14 mouse cellular contexts compared by ENCODE assay signal in genomic region chr8:73281996-73282395, GRCm38 (mm10).
DNase-seq lines count a peak whose midpoint lies in the region; ATAC-seq lines count a peak whose summit lies in the region.
"Had no signal": no experiment of that assay in that cellular context is flagged by ENCODE, and none has a peak within 500 bp of the region (broad histone marks: within the 10 kb centered on the region; RNA-seq: fewer than 3 reads in every experiment).

No protein-coding gene starts in this region.

- H3K27me3 ChIP-seq in kidney, embryonic 15.5 days, result no peaks in the 10 kb centered on the region
- no peaks in the 10 kb centered on the region for H3K27me3 ChIP-seq in liver, embryonic 12.5 days (replicated peaks)
- H3K27me3 ChIP-seq: embryonic facial prominence, embryonic 13.5 days; Patski had no signal

- no peak overlapping the region for H3K9ac ChIP-seq in kidney, embryonic 15.5 days
- H3K9ac ChIP-seq in liver, embryonic 12.5 days, result no peak overlapping the region
- H3K9ac ChIP-seq: embryonic facial prominence, embryonic 13.5 days; forebrain, postnatal 0 days had no signal

- no peaks in the 10 kb centered on the region for H3K36me3 ChIP-seq in kidney, embryonic 15.5 days
- H3K36me3 ChIP-seq in liver, embryonic 12.5 days, result no peaks in the 10 kb centered on the region
- H3K36me3 ChIP-seq: embryonic facial prominence, embryonic 13.5 days had no signal

- no peak overlapping the region for H3K27ac ChIP-seq in kidney, embryonic 15.5 days
- no peak overlapping the region for H3K27ac ChIP-seq in liver, embryonic 12.5 days
- H3K27ac ChIP-seq: embryonic facial prominence, embryonic 13.5 days had no signal

- H3K4me3 ChIP-seq in kidney, embryonic 15.5 days (replicated peaks), result no peak overlapping the region
- H3K4me3 ChIP-seq in liver, embryonic 12.5 days, result no peak overlapping the region
- H3K4me3 ChIP-seq: embryonic facial prominence, embryonic 13.5 days had no signal

- peak; percentile 20 for DNase-seq in adrenal gland, postnatal 25 days
- DNase-seq in adrenal gland, adult 18-20 months (ENCODE audit: low spot score in 2 of 2), result no peak
- peak; percentile 9 to 12 for DNase-seq in kidney, postnatal 4 days
- DNase-seq in NIH3T3 (ENCODE audit: low read depth), result peak; percentile 59
- peak; percentile 38 for DNase-seq in gastrocnemius, postnatal 10 days
- no peak for DNase-seq in thymus, adult 18-20 months
- DNase-seq: B cell, adult 2 months; forebrain, postnatal 0 days; midbrain, embryonic 14.5 days; thymus, postnatal 14 days had no signal

- no peak for ATAC-seq in kidney, embryonic 15.5 days (replicated peaks; ENCODE audit: low FRiP score)
- no peak for ATAC-seq in liver, embryonic 12.5 days
- ATAC-seq: forebrain, postnatal 0 days; Patski had no signal

- no peak overlapping the region for H3K4me2 ChIP-seq in kidney, embryonic 15.5 days
- no peak overlapping the region for H3K4me2 ChIP-seq in liver, embryonic 12.5 days
- H3K4me2 ChIP-seq: embryonic facial prominence, embryonic 13.5 days had no signal

- WGBS in kidney, embryonic 15.5 days, result 93% methylated on average over 4 of the region's 4 CpGs
- 81% methylated on average over 4 of the region's 4 CpGs for WGBS in liver, embryonic 12.5 days (ENCODE audit: insufficient replicate concordance)

- no peaks in the 10 kb centered on the region for H3K4me1 ChIP-seq in kidney, embryonic 15.5 days
- no peaks in the 10 kb centered on the region for H3K4me1 ChIP-seq in liver, embryonic 12.5 days
- H3K4me1 ChIP-seq: embryonic facial prominence, embryonic 13.5 days had no signal

- H3K9me3 ChIP-seq in kidney, embryonic 15.5 days (replicated peaks), result no peaks in the 10 kb centered on the region
- H3K9me3 ChIP-seq in liver, embryonic 12.5 days (replicated peaks), result no peaks in the 10 kb centered on the region
- H3K9me3 ChIP-seq: embryonic facial prominence, embryonic 13.5 days had no signal

Comparison
In these comparisons a context has a peak if more than half of its experiments do, and no peak if none do; other contexts are left out.
1. DNase-seq: peak in adrenal gland, postnatal 25 days (single experiment), kidney, postnatal 4 days (2 of 2), NIH3T3 (single experiment) and gastrocnemius, postnatal 10 days (single experiment); none in adrenal gland, adult 18-20 months (0 of 2) and thymus, adult 18-20 months (0 of 2).